Mouse (Mus musculus) hindbrain, embryonic 12.5 days (tissue): ENCODE data around the gene Setdb1. TPM values are rescaled to one million over a fixed set of nuclear protein-coding genes. Genes with fewer than 3 reads are reported as not detected.

ENCODE experiments used
- ATAC-seq: fragments of 200-750 bp; cut with Nextera tagmentation; 2 replicates; pipeline ENCODE4 v1.8.0; 2017; ENCODE audit warnings: moderate TSS enrichment; ENCODE audit not compliant: low FRiP score
- H3K27ac ChIP-seq: fragments of 300-500 bp; sonication (generic); 2 replicates; pipeline ENCODE4 v1.5.1; 2016; ENCODE audit warnings: mild to moderate bottlenecking
- H3K27me3 ChIP-seq: fragments of 300-500 bp; sonication (generic); 2 replicates; pipeline ENCODE4 v1.6.1; 2016; ENCODE audit warnings: mild to moderate bottlenecking
- H3K36me3 ChIP-seq: fragments of 300-500 bp; sonication (generic); 2 replicates; pipeline ENCODE4 v1.6.1; 2016; ENCODE audit warnings: mild to moderate bottlenecking
- H3K4me1 ChIP-seq: fragments of 300-500 bp; sonication (generic); 2 replicates; pipeline ENCODE4 v1.6.1; 2016
- H3K4me2 ChIP-seq: fragments of 300-500 bp; sonication (generic); replicated peaks from 2 replicates; pipeline ENCODE4 v1.6.1; 2016; ENCODE audit warnings: mild to moderate bottlenecking
- H3K4me3 ChIP-seq: fragments of 300-500 bp; sonication (generic); 2 replicates; pipeline ENCODE4 v1.5.1; 2016; ENCODE audit warnings: mild to moderate bottlenecking
- H3K9ac ChIP-seq: fragments of 300-500 bp; sonication (generic); 2 replicates; pipeline ENCODE4 v1.6.1; 2016; ENCODE audit warnings: mild to moderate bottlenecking, moderate library complexity
- H3K9me3 ChIP-seq: fragments of 300-500 bp; sonication (generic); replicated peaks from 2 replicates; pipeline ENCODE4 v1.6.1; 2016; ENCODE audit warnings: mild to moderate bottlenecking
- WGBS: fragments of 180-500 bp; shearing (Covaris S2); methylation state at CpG from one replicate; pipeline ENCODE4 v1.1.7; 2016; 5-methylcytosine and 5-hydroxymethylcytosine counted together
- polyA plus RNA-seq: library from polyadenylated mRNA; unstranded; fragments of >200 nt; fragmentation: Nextera tagmentation; extraction: Ambion mirVana; gene quantifications from 2 replicates; pipeline ENCODE4 v1.2.1, GENCODE M21; 2016

The Setdb1 gene
- polyA plus RNA-seq, 1 experiment from 2014 or later = 56.3 TPM

- H3K4me2 ChIP-seq = no peak overlapping the region
- no peaks in the 10 kb centered on the region for H3K9me3 ChIP-seq
These were observed 82.5 kb downstream of the Setdb1 start for GRCm38 (mm10) chr3:95274453-95274852.

More at GRCm38 (mm10) chr3:95274453-95274852, 82.5 kb downstream of the Setdb1 start:
- 91% methylated on average over 4 of the region's 4 CpGs for WGBS
- no peak overlapping the region for H3K27ac ChIP-seq
- no peak overlapping the region for H3K4me3 ChIP-seq
- no peak overlapping the region for H3K9ac ChIP-seq
- H3K36me3 ChIP-seq = peaks cover 7% of the 10 kb centered on the region; the same call in 1 of the 2 replicates
- no peaks in the 10 kb centered on the region for H3K27me3 ChIP-seq
- no peak for ATAC-seq
- H3K4me1 ChIP-seq = 0 out of 2 replicates have a peak, but pooled peaks cover under 1% of the 10 kb centered on the region

Other genes starting within 250 kb of the Setdb1 start
- 218 and 219 TPM in 2 replicates for gene Vps72, start 246.2 kb downstream of the Setdb1 start, polyA plus RNA-seq
- 0.81 and 0.99 TPM in 2 replicates for gene Tmod4, start 232.7 kb downstream of the Setdb1 start, polyA plus RNA-seq
- 89.4 and 94.1 TPM in 2 replicates for gene Scnm1, start 223.2 kb downstream of the Setdb1 start, polyA plus RNA-seq
- gene Lysmd1, start 223.1 kb downstream of the Setdb1 start, polyA plus RNA-seq = 22.6 and 23.9 TPM in 2 replicates
- gene Tnfaip8l2, start 214.8 kb downstream of the Setdb1 start, polyA plus RNA-seq = 2.1 and 2.6 TPM in 2 replicates
- 59.5 and 68.7 TPM in 2 replicates for gene Sema6c, start 196.7 kb downstream of the Setdb1 start, polyA plus RNA-seq
- 10.1 and 10.8 TPM in 2 replicates for gene Gabpb2, start 139.3 kb downstream of the Setdb1 start, polyA plus RNA-seq
- 91.7 and 95.8 TPM in 2 replicates for gene Cdc42se1, start 128.5 kb downstream of the Setdb1 start, polyA plus RNA-seq
- 116 and 124 TPM in 2 replicates for gene Mllt11, start 125.0 kb downstream of the Setdb1 start, polyA plus RNA-seq
- gene Gm128, start 115.6 kb downstream of the Setdb1 start, polyA plus RNA-seq = 0.25 and 0.42 TPM in 2 replicates
- 1.0 and 1.1 TPM in 2 replicates for gene Bnipl, start 106.0 kb downstream of the Setdb1 start, polyA plus RNA-seq
- gene Mindy1, start 75.9 kb downstream of the Setdb1 start, polyA plus RNA-seq = 45.7 and 51.1 TPM in 2 replicates
- gene Prune1, start 75.1 kb downstream of the Setdb1 start, polyA plus RNA-seq = 37.0 and 37.9 TPM in 2 replicates
- gene Anxa9, start 50.0 kb downstream of the Setdb1 start, polyA plus RNA-seq = 0.87 and 1.1 TPM in 2 replicates
- gene Cers2, start 42.4 kb downstream of the Setdb1 start, polyA plus RNA-seq = 115 TPM in 2 replicates
- not detected in 2 replicates for gene 4930558C23Rik, start 45.6 kb upstream of the Setdb1 start, polyA plus RNA-seq
- 34.3 and 37.7 TPM in 2 replicates for gene Arnt, start 77.2 kb upstream of the Setdb1 start, polyA plus RNA-seq
- gene Ctsk, start 142.1 kb upstream of the Setdb1 start, polyA plus RNA-seq = 18.3 and 20.2 TPM in 2 replicates
- 9.3 and 12.0 TPM in 2 replicates for gene Ctss, start 169.6 kb upstream of the Setdb1 start, polyA plus RNA-seq
- gene Hormad1, start 202.5 kb upstream of the Setdb1 start, polyA plus RNA-seq = not detected in 2 replicates
- gene Golph3l, start 231.7 kb upstream of the Setdb1 start, polyA plus RNA-seq = 33.7 and 34.7 TPM in 2 replicates